Mouse (Mus musculus) embryo, embryonic 10 days (tissue): ENCODE data around the gene Zfp667.
"Not testable (repeated sequence)": the region's sequence is repeated elsewhere in the genome, so short reads cannot be mapped to it uniquely, and the experiment has no call there.

Source experiments
- DNase-seq: peaks from one replicate; pipeline ENCODE4 v3.0.0-alpha.2; 2015; ENCODE audit warnings: low spot score

The Zfp667 gene

GRCm38 (mm10) chr7:6285842-6286705, at the start of gene Zfp667:
TSS of gene Zfp667 (plus strand) at chr7:6286579.
- peak; percentile 97 for DNase-seq

- no peak for DNase-seq
These were observed 46.6 kb upstream of the Zfp667 start for GRCm38 (mm10) chr7:6239787-6240186.

GRCm38 (mm10) chr7:6240841-6241425, 45.4 kb upstream of the Zfp667 start:
- peak; percentile 55 for DNase-seq

- DNase-seq: no peak
These were observed 41.8 kb upstream of the Zfp667 start for GRCm38 (mm10) chr7:6244361-6245292.

GRCm38 (mm10) chr7:6252410-6252809, 34.0 kb upstream of the Zfp667 start, which contains the start of gene Epp13:
TSS of gene Epp13 (plus strand) at chr7:6252710.
- DNase-seq: no peak

GRCm38 (mm10) chr7:6254451-6254850, 31.9 kb upstream of the Zfp667 start:
- no peak for DNase-seq

GRCm38 (mm10) chr7:6257386-6257785, 29.0 kb upstream of the Zfp667 start:
- no peak for DNase-seq

GRCm38 (mm10) chr7:6258232-6259220, 27.9 kb upstream of the Zfp667 start:
- DNase-seq: no peak

GRCm38 (mm10) chr7:6260004-6260403, 26.4 kb upstream of the Zfp667 start:
- not testable (repeated sequence) for DNase-seq

GRCm38 (mm10) chr7:6262120-6262519, 24.3 kb upstream of the Zfp667 start:
- DNase-seq: no peak

GRCm38 (mm10) chr7:6262984-6263383, 23.4 kb upstream of the Zfp667 start:
- no peak for DNase-seq

- peak; percentile 22 for DNase-seq
These were observed 20.7 kb upstream of the Zfp667 start for GRCm38 (mm10) chr7:6265695-6266094.

GRCm38 (mm10) chr7:6277906-6278305, 8.5 kb upstream of the Zfp667 start:
- DNase-seq: no peak

GRCm38 (mm10) chr7:6282749-6283148, 3.6 kb upstream of the Zfp667 start:
- peak; percentile 87 for DNase-seq

GRCm38 (mm10) chr7:6283451-6284075, 2.8 kb upstream of the Zfp667 start:
- peak; percentile 95 for DNase-seq

GRCm38 (mm10) chr7:6284442-6285012, 1.9 kb upstream of the Zfp667 start:
- no peak for DNase-seq

- DNase-seq: no peak
These were observed 1.0 kb upstream of the Zfp667 start for GRCm38 (mm10) chr7:6285366-6285765.

- peak; percentile 72 for DNase-seq
These were observed 647 bp downstream of the Zfp667 start for GRCm38 (mm10) chr7:6286921-6287531.

GRCm38 (mm10) chr7:6291121-6291520, 4.7 kb downstream of the Zfp667 start:
- DNase-seq: not testable (repeated sequence)

GRCm38 (mm10) chr7:6300796-6301195, 14.4 kb downstream of the Zfp667 start:
- DNase-seq: not testable (repeated sequence)
